Comparison of ENCODE assay signal across 8 mouse cellular contexts in the genomic region with DNA sequence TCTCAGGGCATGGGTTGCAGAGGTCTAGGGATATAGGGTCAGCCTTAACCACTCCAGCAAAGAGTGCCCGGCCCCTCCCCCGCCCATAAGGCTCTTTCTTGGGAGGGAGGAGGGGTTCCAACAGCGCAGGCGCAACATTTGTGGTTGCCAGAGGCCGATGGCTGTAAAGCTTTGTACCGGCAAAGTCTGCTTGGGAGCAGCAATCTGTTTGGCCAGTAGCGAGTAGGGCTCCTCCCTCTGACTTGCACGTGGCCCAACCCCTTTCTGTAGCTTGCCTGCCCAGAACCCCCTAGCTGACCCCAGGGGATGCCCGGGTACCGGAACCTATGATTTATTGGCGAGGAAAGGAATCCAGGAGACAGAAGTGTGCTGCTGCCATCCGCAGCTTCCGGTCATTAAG. TPM values are rescaled to one million over a fixed set of nuclear protein-coding genes. Genes with fewer than 3 reads are reported as not detected.
A peak's percentile ranks its signal among the peaks of the same experiment; 100 is the strongest.
DNase-seq lines count a peak whose midpoint lies in the region; ATAC-seq lines count a peak whose summit lies in the region.

No protein-coding gene starts in this region.

- peak; percentile 33 for ATAC-seq in frontal cortex, adult (ENCODE audit: low TSS enrichment)
- no peak for ATAC-seq in granulocyte monocyte progenitor cell, adult 5-6 weeks (replicated peaks; ENCODE audit: poor library complexity, severe bottlenecking)

- intact Hi-C loops in left cerebral cortex, postnatal 36 days (cut with DNase I) = loop anchor here (2.0 kb wide), 1 partner anchor 45 kb away; no protein-coding TSS in a partner anchor
- intact Hi-C loops in heart, postnatal 10 days (cut with DNase I) = no loop called here

- peak; percentile 9 for DNase-seq in CD4-positive helper T cell, adult 2 months (ENCODE audit: low read depth, low spot score)
- DNase-seq in cerebellum, adult 8-10 months = peak; percentile 68
- DNase-seq in left cerebral cortex, postnatal 36 days (ENCODE audit: low spot score in 2 of 2) = peak; percentile 74 to 82
- peak; percentile 75 to 81 for DNase-seq in right cerebral cortex, adult 2 months (ENCODE audit: low spot score in 2 of 2)
- DNase-seq in lung, postnatal 14 days = no peak
- no peak for DNase-seq in heart, postnatal 10 days

RNA-seq across cellular contexts. Expression of a gene that starts 2.4 kb away (rescaled TPM):
- 100 to 1,000 TPM; 199 to 200 TPM for total RNA-seq in left cerebral cortex, postnatal 36 days (2021)
- not detected in 2 replicates for total RNA-seq in granulocyte monocyte progenitor cell, adult 5-6 weeks (2014; fragmentation: Nextera tagmentation)
- not detected in 2 replicates for total RNA-seq in granulocyte monocyte progenitor cell, adult 5-6 weeks (2017)
- total RNA-seq in heart, postnatal 10 days (2021) = 1 to 10 TPM; 7.3 to 7.8 TPM

Comparison
In these comparisons a context has a peak if more than half of its experiments do, and no peak if none do; other contexts are left out.
1. DNase-seq: peak in CD4-positive helper T cell, adult 2 months (single experiment), cerebellum, adult 8-10 months (single experiment), left cerebral cortex, postnatal 36 days (2 of 2) and right cerebral cortex, adult 2 months (2 of 2); none in lung, postnatal 14 days (single experiment) and heart, postnatal 10 days (0 of 2).
2. RNA of a gene that starts 2.4 kb away (total RNA-seq): 199 to 200 TPM in left cerebral cortex, postnatal 36 days; 7.3 to 7.8 TPM in heart, postnatal 10 days and not detected in granulocyte monocyte progenitor cell, adult 5-6 weeks; every median in the first group is over 10 times any median in the second.